In the genomic region with DNA sequence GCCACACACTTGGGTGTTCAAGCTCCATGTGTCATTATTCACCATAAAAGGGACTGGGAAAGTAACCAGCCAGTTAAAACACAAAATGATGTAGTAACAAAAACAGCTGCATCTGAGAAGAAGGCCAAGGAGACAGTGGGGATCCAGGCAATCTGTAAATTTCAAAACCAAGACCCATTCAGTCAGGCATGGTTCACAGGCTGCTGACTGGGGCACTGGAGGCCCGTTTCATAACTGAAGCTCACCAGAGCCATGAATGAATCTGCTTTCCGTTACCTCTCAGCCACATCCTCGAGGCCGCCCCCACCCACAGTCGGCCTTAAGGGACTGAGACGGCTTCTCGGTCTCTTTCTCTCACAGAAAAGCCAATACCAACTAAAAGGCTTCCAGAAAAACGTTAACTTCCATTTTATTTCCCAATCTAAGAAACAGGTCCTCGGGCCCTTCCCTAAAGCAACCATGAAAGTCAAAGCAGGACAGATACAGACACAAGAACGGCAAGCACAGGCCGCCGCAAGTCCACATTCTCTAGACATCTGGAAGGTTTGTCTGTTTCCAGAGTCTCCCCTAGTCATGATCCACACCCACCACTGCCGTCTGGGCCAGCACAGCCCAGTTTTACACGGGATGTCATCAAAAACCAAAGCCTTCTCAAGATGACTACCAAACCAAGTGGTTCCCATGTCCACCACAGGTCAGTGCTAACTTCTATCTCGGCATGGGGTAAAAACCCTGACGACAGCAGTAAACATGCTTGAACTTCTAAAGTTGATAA, we compare ENCODE assay signal across 10 mouse cellular contexts. TPM values are rescaled to one million over a fixed set of nuclear protein-coding genes. Genes with fewer than 3 reads are reported as not detected.
DNase-seq lines count a peak whose midpoint lies in the region; ATAC-seq and TF ChIP-seq lines count a peak whose summit lies in the region.
"Had no signal": no experiment of that assay in that cellular context is flagged by ENCODE, and none has a peak within 500 bp of the region (broad histone marks: within the 10 kb centered on the region; RNA-seq: fewer than 3 reads in every experiment).

No protein-coding gene starts in this region.

- peaks cover 22% of the 10 kb centered on the region for H3K36me3 ChIP-seq in heart, adult 2 months (ENCODE audit: control insufficient read depth, insufficient read depth, low read length)
- H3K36me3 ChIP-seq in neural tube, embryonic 13.5 days = 0 out of 2 replicates have a peak, but pooled peaks cover 5% of the 10 kb centered on the region
- H3K36me3 ChIP-seq in stomach, embryonic 16.5 days (ENCODE audit: control insufficient read depth, insufficient read depth, low read length) = no peaks in the 10 kb centered on the region
- H3K36me3 ChIP-seq: forebrain, embryonic 15.5 days had no signal

- intact Hi-C loops in heart, adult 2 months (cut with DNase I) = loop anchor here (5.0 kb wide), 2 partner anchors 50 to 190 kb away; no protein-coding TSS in a partner anchor
- intact Hi-C loops in heart, postnatal 10 days (cut with DNase I) = loop anchor here (5.0 kb wide), 2 partner anchors 50 to 70 kb away; no protein-coding TSS in a partner anchor
- intact Hi-C loops in heart, postnatal 25 days (cut with DNase I) = loop anchor here (2.0 kb wide), 1 partner anchor 13 kb away; no protein-coding TSS in a partner anchor

- 42% methylated on average over 16 of the region's 16 CpGs for WGBS in heart, adult 2 months
- WGBS in neural tube, embryonic 13.5 days = 68% methylated on average over 16 of the region's 16 CpGs
- WGBS in stomach, embryonic 16.5 days = 60% methylated on average over 16 of the region's 16 CpGs

- no peak for TF ChIP-seq EP300 in heart, adult 2 months (IDR thresholded peaks at IDR 0.05; ENCODE audit: insufficient read depth, low read depth, low read length)

- H3K27me3 ChIP-seq in heart, adult 2 months (ENCODE audit: control insufficient read depth, insufficient read depth, low read length) = no peaks in the 10 kb centered on the region
- H3K27me3 ChIP-seq in neural tube, embryonic 13.5 days = no peaks in the 10 kb centered on the region
- no peaks in the 10 kb centered on the region for H3K27me3 ChIP-seq in stomach, embryonic 16.5 days (ENCODE audit: control insufficient read depth, insufficient read depth, low read length)
- H3K27me3 ChIP-seq: CH12.LX; forebrain, embryonic 15.5 days had no signal

- H3K79me2 ChIP-seq in heart, adult 2 months (replicated peaks; ENCODE audit: control insufficient read depth, insufficient read depth, low read length) = peaks cover 12% of the 10 kb centered on the region

- DNase-seq in heart, adult 2 months = peak in 1 of 2 experiments; percentile 56
- DNase-seq in heart, postnatal 10 days = no peak
- DNase-seq in neural tube, embryonic 10.5 days (ENCODE audit: extremely low spot score, low spot score) = no peak
- DNase-seq in heart, postnatal 25 days (ENCODE audit: low spot score) = peak; percentile 33
- no peak for DNase-seq in testis, postnatal 14 days (ENCODE audit: low spot score)

- TF ChIP-seq CTCF in heart, adult 2 months (IDR thresholded peaks at IDR 0.05) = no peak

- H3K4me1 ChIP-seq in heart, adult 2 months (ENCODE audit: control insufficient read depth, insufficient read depth, low read length) = peaks cover 26% of the 10 kb centered on the region
- H3K4me1 ChIP-seq in neural tube, embryonic 13.5 days (replicated peaks) = peaks cover 47% of the 10 kb centered on the region
- peaks cover 51% of the 10 kb centered on the region for H3K4me1 ChIP-seq in stomach, embryonic 16.5 days (ENCODE audit: control insufficient read depth, insufficient read depth, low read length)

- ATAC-seq in neural tube, embryonic 13.5 days (ENCODE audit: low read depth) = no peak
- ATAC-seq in stomach, embryonic 16.5 days (ENCODE audit: insufficient read depth, low FRiP score) = no peak
- ATAC-seq in erythroblast, adult 5-6 weeks (replicated peaks; ENCODE audit: low FRiP score, poor library complexity, severe bottlenecking) = no peak
- ATAC-seq: forebrain, embryonic 15.5 days had no signal

- H3K9ac ChIP-seq in heart, adult 2 months (ENCODE audit: low read depth, low read length) = no peak overlapping the region
- no peak overlapping the region for H3K9ac ChIP-seq in neural tube, embryonic 13.5 days
- H3K9ac ChIP-seq in stomach, embryonic 16.5 days (ENCODE audit: low read length) = no peak overlapping the region
- H3K9ac ChIP-seq: forebrain, embryonic 15.5 days had no signal

- no peak for TF ChIP-seq POLR2A in heart, adult 2 months (IDR thresholded peaks at IDR 0.05; ENCODE audit: insufficient read depth, low read depth, low read length)

- H3K4me2 ChIP-seq in neural tube, embryonic 13.5 days = no peak overlapping the region
- H3K4me2 ChIP-seq in stomach, embryonic 16.5 days (ENCODE audit: low read depth, low read length) = no peak overlapping the region
- H3K4me2 ChIP-seq: forebrain, embryonic 15.5 days had no signal

- H3K4me3 ChIP-seq in heart, adult 2 months = no peak overlapping the region
- no peak overlapping the region for H3K4me3 ChIP-seq in neural tube, embryonic 13.5 days
- no peak overlapping the region for H3K4me3 ChIP-seq in stomach, embryonic 16.5 days (replicated peaks; ENCODE audit: low read length)
- H3K4me3 ChIP-seq: forebrain, embryonic 15.5 days had no signal

- peak overlapping the region; percentile 59 for H3K27ac ChIP-seq in heart, adult 2 months
- peak overlapping the region; percentile 29 for H3K27ac ChIP-seq in neural tube, embryonic 13.5 days (replicated peaks)
- peak overlapping the region; percentile 73 for H3K27ac ChIP-seq in stomach, embryonic 16.5 days (ENCODE audit: low read length)
- H3K27ac ChIP-seq: forebrain, embryonic 15.5 days had no signal

- no peaks in the 10 kb centered on the region for H3K9me3 ChIP-seq in neural tube, embryonic 13.5 days
- no peaks in the 10 kb centered on the region for H3K9me3 ChIP-seq in stomach, embryonic 16.5 days (replicated peaks; ENCODE audit: control insufficient read depth, low read length)
- H3K9me3 ChIP-seq: forebrain, embryonic 15.5 days had no signal

RNA-seq across cellular contexts. Expression of gene Lamc1, which starts 14.9 kb away (rescaled TPM):
- total RNA-seq in heart, adult 2 months (2021) = 100 to 1,000 TPM; 111 to 116 TPM
- 103 and 138 TPM in 2 replicates for polyA plus RNA-seq in heart, adult 2 months (2012; rRNA removed)
- total RNA-seq in heart, postnatal 10 days (2021) = 100 to 1,000 TPM; 415 to 420 TPM
- 25.8 and 27.7 TPM in 2 replicates for polyA plus RNA-seq in neural tube, embryonic 13.5 days (2015; fragmentation: Nextera tagmentation; extraction: Ambion mirVana)
- 100 to 1,000 TPM; 173 to 205 TPM for total RNA-seq in heart, postnatal 25 days (2021)
- 63.4 and 68.0 TPM in 2 replicates for polyA plus RNA-seq in stomach, embryonic 16.5 days (2015; fragmentation: Nextera tagmentation; extraction: Ambion mirVana)
- total RNA-seq in erythroblast, adult 5-6 weeks (2015; ENCODE audit: low replicate concordance) = 0.63 TPM in 1 of 2 replicates, not detected in the other
- total RNA-seq in erythroblast, adult 5-6 weeks (2017; ENCODE audit: low replicate concordance) = 0.34 TPM in 1 of 2 replicates, not detected in the other

Comparison
In these comparisons a context has a peak if more than half of its experiments do, and no peak if none do; other contexts are left out.
1. RNA of gene Lamc1, which starts 14.9 kb away (total RNA-seq): 415 to 420 TPM in heart, postnatal 10 days, 173 to 205 TPM in heart, postnatal 25 days and 111 to 116 TPM in heart, adult 2 months; 0.34 to 0.63 TPM in erythroblast, adult 5-6 weeks; every median in the first group is over 10 times any median in the second.
2. Peak in every context shown above with its lines, with median percentiles within 50 percentile points of each other: H3K27ac ChIP-seq.